Mouse (Mus musculus): Measurements from ENCODE around the gene Rnf6.

- TF ChIP-seq CTCF (conservative IDR thresholded peaks at IDR 0.05; ENCODE audit: low read length): no peak
- TF ChIP-seq NANOG (IDR thresholded peaks at IDR 0.05; ENCODE audit: borderline replicate concordance, low read length): no peak
- TF ChIP-seq POU5F1 (IDR thresholded peaks at IDR 0.05; ENCODE audit: borderline replicate concordance, low read length): no peak
Measured at GRCm38 (mm10) chr5:146188712-146189111, 32.6 kb downstream of the Rnf6 start.

Data from E14TG2a.4 (cell line).